Mouse (Mus musculus) CH12.LX (cell line): ENCODE data around the gene Sord. TPM values are rescaled to one million over a fixed set of nuclear protein-coding genes. Genes with fewer than 3 reads are reported as not detected.

ENCODE experiments used
- DNase-seq: peaks from one replicate; pipeline ENCODE4 v3.0.0-alpha.2; 2013; ENCODE audit errors: extremely low read depth
- H3K27ac ChIP-seq: 2 replicates; pipeline ENCODE4 v1.5.1; 2012; ENCODE audit warnings: low read depth, mild to moderate bottlenecking, control low read depth, moderate library complexity; ENCODE audit not compliant: insufficient read depth
- H3K27me3 ChIP-seq: replicated peaks from 2 replicates; pipeline ENCODE3; 2012; ENCODE audit warnings: inconsistent platforms
- H3K36me3 ChIP-seq, 2 experiments: replicated peaks in 1 of 2; 2 replicates each; pipeline versions ENCODE3 to v1.6.1; 2012; ENCODE audit warnings: inconsistent platforms in 1 of 2, low read length in 1 of 2, mild to moderate bottlenecking in 1 of 2, mixed read lengths in 1 of 2, moderate library complexity in 1 of 2; ENCODE audit not compliant: control insufficient read depth in 1 of 2, insufficient read depth in 1 of 2
- H3K4me1 ChIP-seq, 2 experiments: 2 replicates each; pipeline ENCODE4 v1.6.1; 2012; ENCODE audit warnings: inconsistent platforms in 1 of 2, moderate library complexity in 1 of 2; ENCODE audit not compliant: insufficient read depth in 2 of 2, control insufficient read depth in 1 of 2
- H3K4me2 ChIP-seq: 2 replicates; pipeline ENCODE4 v1.6.1; 2012; ENCODE audit warnings: low read depth, mild to moderate bottlenecking, control low read depth; ENCODE audit not compliant: poor library complexity, insufficient read depth, severe bottlenecking
- H3K4me3 ChIP-seq, 3 experiments: fragments of 150-350 bp in 1 of 3; sonication (generic) in 1 of 3; replicated peaks in 1 of 3; 2 replicates each; pipeline versions ENCODE3 to v1.5.1; 2011 to 2012; ENCODE audit warnings: low read depth in 2 of 3, low read length in 2 of 3, mild to moderate bottlenecking in 2 of 3, moderate library complexity in 2 of 3, control low read depth in 1 of 3, improper control_type of control experiment in 1 of 3, inconsistent platforms in 1 of 3, mixed read lengths in 1 of 3; ENCODE audit not compliant: poor library complexity in 1 of 3
- H3K79me2 ChIP-seq: replicated peaks from 2 replicates; pipeline ENCODE4 v1.6.1; 2012; ENCODE audit warnings: mild to moderate bottlenecking, moderate library complexity; ENCODE audit not compliant: control insufficient read depth, poor library complexity, insufficient read depth, severe bottlenecking; ENCODE audit errors: extremely low read depth
- H3K9ac ChIP-seq: 2 replicates; pipeline ENCODE4 v1.6.1; 2012; ENCODE audit warnings: low read depth, mild to moderate bottlenecking, control low read depth, moderate library complexity; ENCODE audit not compliant: insufficient read depth
- H3K9me3 ChIP-seq: replicated peaks from 2 replicates; pipeline ENCODE3; 2012; ENCODE audit warnings: low read length, inconsistent platforms, mixed read lengths
- CHD1 ChIP-seq: IDR thresholded peaks from 2 replicates; pipeline ENCODE4 v1.6.1; 2012; ENCODE audit warnings: low read depth, low read length, improper control_type of control experiment, inconsistent platforms
- CTCF ChIP-seq, 2 experiments: IDR thresholded peaks in 1 of 2; conservative IDR thresholded peaks in 1 of 2; 2 replicates each; pipeline ENCODE4 v1.5.1; 2011 to 2012; ENCODE audit warnings: low read depth in 2 of 2, low read length in 2 of 2, improper control_type of control experiment in 1 of 2, inconsistent platforms in 1 of 2, mild to moderate bottlenecking in 1 of 2, moderate library complexity in 1 of 2
- E2F4 ChIP-seq: IDR thresholded peaks from 2 replicates; pipeline ENCODE4 v1.6.1; 2011; ENCODE audit warnings: low read depth, low read length, improper control_type of control experiment; ENCODE audit not compliant: insufficient replicate concordance
- ELF1 ChIP-seq: IDR thresholded peaks from 2 replicates; pipeline ENCODE4 v1.6.1; 2014; ENCODE audit warnings: low read depth, mild to moderate bottlenecking, inconsistent platforms, low read length, improper control_type of control experiment
- HCFC1 ChIP-seq: IDR thresholded peaks from 2 replicates; pipeline ENCODE4 v1.6.1; 2012; ENCODE audit warnings: low read depth, mild to moderate bottlenecking, inconsistent platforms, low read length, improper control_type of control experiment
- IRF4 ChIP-seq: IDR thresholded peaks from 2 replicates; pipeline ENCODE4 v1.6.1; 2014; ENCODE audit warnings: low read depth, mild to moderate bottlenecking, inconsistent platforms, low read length, improper control_type of control experiment
- JUN ChIP-seq: IDR thresholded peaks from 2 replicates; pipeline ENCODE4 v1.6.1; 2011; ENCODE audit warnings: low read depth, mild to moderate bottlenecking, low read length, improper control_type of control experiment, moderate library complexity; ENCODE audit not compliant: insufficient read depth
- JUND ChIP-seq: conservative IDR thresholded peaks from 2 replicates; pipeline ENCODE4 v1.6.1; 2011; ENCODE audit warnings: low read depth, low read length, improper control_type of control experiment
- KAT2A ChIP-seq: IDR thresholded peaks from 2 replicates; pipeline ENCODE4 v1.6.1; 2012; ENCODE audit warnings: low read length, improper control_type of control experiment, inconsistent platforms; ENCODE audit not compliant: insufficient replicate concordance
- MAFK ChIP-seq: IDR thresholded peaks from 2 replicates; pipeline ENCODE4 v1.6.1; 2011; ENCODE audit warnings: low read length, improper control_type of control experiment; ENCODE audit not compliant: insufficient replicate concordance
- MAX ChIP-seq: IDR thresholded peaks from 2 replicates; pipeline ENCODE4 v1.6.1; 2011; ENCODE audit warnings: low read length, improper control_type of control experiment
- MAZ ChIP-seq: IDR thresholded peaks from 2 replicates; pipeline ENCODE4 v1.6.1; 2012; ENCODE audit warnings: low read depth, mild to moderate bottlenecking, inconsistent platforms, low read length, improper control_type of control experiment, moderate library complexity
- MYC ChIP-seq: IDR thresholded peaks from 2 replicates; pipeline ENCODE4 v1.6.1; 2011; ENCODE audit warnings: low read depth, mild to moderate bottlenecking, improper control_type of control experiment, low read length
- NRF1 ChIP-seq: IDR thresholded peaks from 2 replicates; pipeline ENCODE4 v1.6.1; 2014; ENCODE audit warnings: low read depth, mild to moderate bottlenecking, inconsistent platforms, low read length, improper control_type of control experiment, moderate library complexity
- POLR2A ChIP-seq: IDR thresholded peaks from 2 replicates; pipeline ENCODE4 v1.6.1; 2011; ENCODE audit warnings: low read depth, mild to moderate bottlenecking, improper control_type of control experiment, low read length
- RCOR1 ChIP-seq: conservative IDR thresholded peaks from 2 replicates; pipeline ENCODE4 v1.6.1; 2012; ENCODE audit warnings: low read depth, mild to moderate bottlenecking, inconsistent platforms, low read length, improper control_type of control experiment
- SIN3A ChIP-seq: IDR thresholded peaks from 2 replicates; pipeline ENCODE4 v1.6.1; 2012; ENCODE audit warnings: low read length, improper control_type of control experiment, inconsistent platforms
- SMC3 ChIP-seq: IDR thresholded peaks from 2 replicates; pipeline ENCODE4 v1.6.1; 2011; ENCODE audit warnings: low read depth, low read length, improper control_type of control experiment
- TBP ChIP-seq: conservative IDR thresholded peaks from 2 replicates; pipeline ENCODE4 v1.6.1; 2011; ENCODE audit warnings: low read depth, low read length, improper control_type of control experiment
- TCF12 ChIP-seq: IDR thresholded peaks from 2 replicates; pipeline ENCODE4 v1.6.1; 2014; ENCODE audit warnings: low read depth, mild to moderate bottlenecking, inconsistent platforms, low read length, improper control_type of control experiment
- USF1 ChIP-seq: IDR thresholded peaks from 2 replicates; pipeline ENCODE4 v1.6.1; 2014; ENCODE audit warnings: low read depth, mild to moderate bottlenecking, inconsistent platforms, low read length, improper control_type of control experiment
- ZKSCAN1 ChIP-seq: IDR thresholded peaks from 2 replicates; pipeline ENCODE4 v1.6.1; 2012; ENCODE audit warnings: low read depth, inconsistent platforms, low read length, improper control_type of control experiment, borderline replicate concordance
- ZMIZ1 ChIP-seq: IDR thresholded peaks from 2 replicates; pipeline ENCODE4 v1.6.1; 2012; ENCODE audit warnings: low read depth, mild to moderate bottlenecking, inconsistent platforms, low read length, improper control_type of control experiment
- dilution Hi-C: fragments of 300-500 bp; cut with MboI; formaldehyde crosslinking; loops from 2 replicates; pipeline ENCODE4 v1.14.3; 2020; ENCODE audit warnings: low sequenced_read_pairs; ENCODE audit not compliant: extremely low pct_unique_long_range_greater_than_20kb, extremely low pct_ligation_motif_present
- in situ Hi-C: fragments of 300-500 bp; cut with MboI; formaldehyde crosslinking; loops from 3 replicates; pipeline ENCODE4 v1.14.3; 2019; ENCODE audit warnings: low sequenced_read_pairs, low pct_ligation_motif_present, low pct_unique_long_range_greater_than_20kb, mixed read lengths
- polyA plus RNA-seq: library from polyadenylated mRNA; unstranded; fragments of >175 nt; gene quantifications from 2 replicates; pipeline ENCODE4 v1.2.1, GENCODE M21; 2012; ENCODE audit warnings: low read depth; ENCODE audit not compliant: insufficient read length
- total RNA-seq, 2 experiments: library from RNA; depleted of rRNA; stranded (reverse); fragments of 300-350 nt in 1 of 2; fragments of >200 nt in 1 of 2; gene quantifications; 2 replicates each; pipeline ENCODE4 v1.2.3; 2012 to 2014

Gene Sord
- total and polyA plus RNA-seq, 3 experiments: 18.2 to 29.9 (median 20.3) TPM

GRCm38 (mm10) chr2:122298096-122298499 is 63.5 kb downstream of the Sord start, which contains the start of gene Duox2:
Gene Duox2, minus strand, starts transcription at chr2:122298449.
- no peak for TF ChIP-seq RCOR1
- no peak for TF ChIP-seq SMC3
- TF ChIP-seq HCFC1: no peak
- TF ChIP-seq MAFK: no peak
- TF ChIP-seq ELF1: no peak
- no peak for TF ChIP-seq NRF1
- no peak for TF ChIP-seq ZKSCAN1
- TF ChIP-seq MYC: no peak
- no peak for TF ChIP-seq CHD1
- TF ChIP-seq IRF4: no peak
- TF ChIP-seq TCF12: no peak
- TF ChIP-seq USF1: no peak
- TF ChIP-seq MAX: no peak
- TF ChIP-seq KAT2A: no peak
- no peak for TF ChIP-seq MAZ
- TF ChIP-seq JUN: no peak
- Histone ChIP-seq H3K9me3 (peaks cover 4% of the 10 kb centered on the region), H3K4me1 (no peaks in the 10 kb centered on the region), H3K27ac (no peak within 1 kb of the TSS), H3K36me3 (no peaks in the 10 kb centered on the region), H3K27me3 (peaks cover 12% of the 10 kb centered on the region), H3K79me2 (no peaks in the 10 kb centered on the region), H3K9ac (no peak within 1 kb of the TSS), H3K4me3 (no peak within 1 kb of the TSS), H3K4me2 (no peak within 1 kb of the TSS)
- in situ Hi-C loops (loop anchor here (5.0 kb wide), 1 partner anchor 106 kb away; no protein-coding TSS in a partner anchor), dilution Hi-C loops (no loop called here)
- no peak for DNase-seq

GRCm38 (mm10) chr2:122298596-122299490 is 64.3 kb downstream of the Sord start, which contains the start of gene Duoxa2:
Gene Duoxa2, plus strand, starts transcription at chr2:122298900.
- no peaks in the 10 kb centered on the region for H3K4me1 ChIP-seq
- dilution Hi-C loops: no loop called here
- no peak for DNase-seq
- no peaks in the 10 kb centered on the region for H3K36me3 ChIP-seq
- H3K4me3 ChIP-seq: no peak within 1 kb of the TSS
- no peak within 1 kb of the TSS for H3K27ac ChIP-seq
- H3K27me3 ChIP-seq: peaks cover 11% of the 10 kb centered on the region
- H3K9me3 ChIP-seq: peaks cover 4% of the 10 kb centered on the region
- in situ Hi-C loops: loop anchor here (5.0 kb wide), 1 partner anchor 107 kb away; no protein-coding TSS in a partner anchor
- TF ChIP-seq ELF1 (no peak), TCF12 (no peak), POLR2A (no peak), ZMIZ1 (no peak), SIN3A (no peak), MAFK (no peak), TBP (no peak), MAX (no peak), JUND (no peak), CTCF (conservative IDR thresholded peaks at IDR 0.05 in 1 of 2, IDR thresholded peaks at IDR 0.05 in 1 of 2; ENCODE audit: low read depth in 2 of 2, low read length in 2 of 2) (no peak), E2F4 (no peak)
- TF ChIP-seq, all 38 proteins: peak for 0
- H3K4me2 ChIP-seq: no peak within 1 kb of the TSS
- no peaks in the 10 kb centered on the region for H3K79me2 ChIP-seq
- H3K9ac ChIP-seq: no peak within 1 kb of the TSS
